Mouse (Mus musculus) myocyte (in vitro differentiated cells): ENCODE measurements at regions not wholly inside any gene's neighbourhood (a gene's known extent, or its start where the extent isn't known, plus 50 kb on each side); places are given as distances from the start of the nearest gene placed in this dataset.

ENCODE experiments used
- H3K27me3 ChIP-seq: one replicate; pipeline ENCODE4 v1.6.1; 2011; ENCODE audit not compliant: control insufficient read depth, insufficient read depth, insufficient read length
- H3K36me3 ChIP-seq: one replicate; pipeline ENCODE4 v1.6.1; 2011; ENCODE audit not compliant: control insufficient read depth, insufficient read depth
- H3K4me2 ChIP-seq: one replicate; pipeline ENCODE4 v1.6.1; 2011; ENCODE audit warnings: low read depth, control low read depth
- H3K4me3 ChIP-seq: one replicate; pipeline ENCODE4 v1.5.1; 2011; ENCODE audit warnings: mild to moderate bottlenecking, control low read depth, moderate library complexity
- H3K79me2 ChIP-seq: one replicate; pipeline ENCODE4 v1.6.1; 2011; ENCODE audit not compliant: control insufficient read depth, insufficient read depth
- H3ac ChIP-seq: one replicate; pipeline ENCODE4 v1.6.1; 2011; ENCODE audit not compliant: control insufficient read depth, insufficient read length
- CEBPB ChIP-seq: IDR thresholded peaks from 2 replicates; pipeline ENCODE4 v1.6.1; 2011; ENCODE audit warnings: mild to moderate bottlenecking, moderate library complexity; ENCODE audit not compliant: poor library complexity, insufficient read depth, severe bottlenecking
- E2F4 ChIP-seq: IDR thresholded peaks from one replicate; pipeline ENCODE4 v1.6.1; 2011; ENCODE audit warnings: mild to moderate bottlenecking, control low read depth, moderate library complexity; ENCODE audit not compliant: insufficient read depth
- MAX ChIP-seq: IDR thresholded peaks from one replicate; pipeline ENCODE4 v1.6.1; 2011; ENCODE audit warnings: low read depth, mild to moderate bottlenecking, control low read depth
- MYOD1 ChIP-seq, 3 experiments: IDR thresholded peaks; one replicate each; pipeline ENCODE4 v1.6.1; 2011; ENCODE audit warnings: control low read depth in 2 of 3, low read depth in 2 of 3, mild to moderate bottlenecking in 2 of 3, moderate library complexity in 1 of 3; ENCODE audit not compliant: insufficient read length in 2 of 3, control insufficient read depth in 1 of 3
- MYOG ChIP-seq, 3 experiments: IDR thresholded peaks; one replicate each; pipeline ENCODE4 v1.6.1; 2011; ENCODE audit warnings: control low read depth in 2 of 3, low read depth in 2 of 3, mild to moderate bottlenecking in 2 of 3; ENCODE audit not compliant: insufficient read length in 2 of 3, control insufficient read depth in 1 of 3, insufficient read depth in 1 of 3
- POLR2A ChIP-seq: IDR thresholded peaks from one replicate; pipeline ENCODE4 v1.6.1; 2011; ENCODE audit warnings: low read depth, mild to moderate bottlenecking, control low read depth, moderate library complexity; ENCODE audit not compliant: insufficient read length
- POLR2AphosphoS2 ChIP-seq: IDR thresholded peaks from one replicate; pipeline ENCODE4 v1.6.1; 2011; ENCODE audit warnings: low read depth, control low read depth; ENCODE audit not compliant: insufficient read length
- REST ChIP-seq: IDR thresholded peaks from one replicate; pipeline ENCODE4 v1.6.1; 2011; ENCODE audit warnings: mild to moderate bottlenecking, control low read depth, moderate library complexity; ENCODE audit not compliant: insufficient read depth, insufficient read length
- SRF ChIP-seq: IDR thresholded peaks from one replicate; pipeline ENCODE4 v1.6.1; 2011; ENCODE audit warnings: low read depth; ENCODE audit not compliant: control insufficient read depth, insufficient read length
- TCF12 ChIP-seq: IDR thresholded peaks from one replicate; pipeline ENCODE4 v1.6.1; 2011; ENCODE audit warnings: mild to moderate bottlenecking, control low read depth; ENCODE audit not compliant: poor library complexity, insufficient read depth, severe bottlenecking
- TCF3 ChIP-seq: IDR thresholded peaks from one replicate; pipeline ENCODE4 v1.6.1; 2011; ENCODE audit warnings: low read depth, control low read depth; ENCODE audit not compliant: insufficient read length
- USF1 ChIP-seq: IDR thresholded peaks from one replicate; pipeline ENCODE4 v1.6.1; 2011; ENCODE audit warnings: low read depth, mild to moderate bottlenecking, control low read depth, moderate library complexity

GRCm38 (mm10) chr3:102386091-102386490 is 83.6 kb upstream of the Ngf start:
- Histone ChIP-seq H3K79me2 (no peaks in the 10 kb centered on the region), H3K27me3 (no peaks in the 10 kb centered on the region), H3ac (no peak overlapping the region), H3K4me2 (no peak overlapping the region), H3K4me3 (no peak overlapping the region), H3K36me3 (no peaks in the 10 kb centered on the region)
- TF ChIP-seq POLR2AphosphoS2 (no peak), TCF3 (no peak), TCF12 (no peak), USF1 (no peak), MYOG (IDR thresholded peaks at IDR 0.05; ENCODE audit: control insufficient read depth in 1 of 3, insufficient read depth in 1 of 3, insufficient read length in 2 of 3, low read depth in 2 of 3) (no peak), MYOD1 (IDR thresholded peaks at IDR 0.05; ENCODE audit: control insufficient read depth in 1 of 3, insufficient read length in 2 of 3, low read depth in 2 of 3) (no peak), CEBPB (no peak), REST (no peak), MAX (no peak), E2F4 (no peak), SRF (no peak), POLR2A (no peak)

GRCm38 (mm10) chr3:102384596-102384995 is 85.1 kb upstream of the Ngf start:
- Histone ChIP-seq H3K36me3 (no peaks in the 10 kb centered on the region), H3K4me3 (no peak overlapping the region), H3K79me2 (no peaks in the 10 kb centered on the region), H3K4me2 (no peak overlapping the region), H3K27me3 (no peaks in the 10 kb centered on the region), H3ac (no peak overlapping the region)
- TF ChIP-seq E2F4 (no peak), SRF (no peak), REST (no peak), POLR2AphosphoS2 (no peak), TCF3 (no peak), MYOG (IDR thresholded peaks at IDR 0.05; ENCODE audit: control insufficient read depth in 1 of 3, insufficient read depth in 1 of 3, insufficient read length in 2 of 3, low read depth in 2 of 3) (no peak), MAX (no peak), POLR2A (no peak), CEBPB (no peak)

- H3K4me3 ChIP-seq: no peak overlapping the region
- H3ac ChIP-seq: no peak overlapping the region
- no peaks in the 10 kb centered on the region for H3K27me3 ChIP-seq
- no peaks in the 10 kb centered on the region for H3K79me2 ChIP-seq
- TF ChIP-seq MAX (no peak), USF1 (no peak), E2F4 (no peak), SRF (no peak), REST (no peak), POLR2A (no peak), TCF12 (no peak), POLR2AphosphoS2 (no peak), MYOD1 (IDR thresholded peaks at IDR 0.05; ENCODE audit: control insufficient read depth in 1 of 3, insufficient read length in 2 of 3, low read depth in 2 of 3) (no peak), TCF3 (no peak), CEBPB (no peak), MYOG (IDR thresholded peaks at IDR 0.05; ENCODE audit: control insufficient read depth in 1 of 3, insufficient read depth in 1 of 3, insufficient read length in 2 of 3, low read depth in 2 of 3) (no peak)
- H3K36me3 ChIP-seq: no peaks in the 10 kb centered on the region
- no peak overlapping the region for H3K4me2 ChIP-seq
Observed at GRCm38 (mm10) chr3:102383671-102384070, 86.0 kb upstream of the Ngf start.

GRCm38 (mm10) chr3:102381683-102382082 is 88.0 kb upstream of the Ngf start:
- Histone ChIP-seq H3K79me2 (no peaks in the 10 kb centered on the region), H3K4me3 (no peak overlapping the region), H3K36me3 (no peaks in the 10 kb centered on the region), H3ac (no peak overlapping the region), H3K4me2 (no peak overlapping the region), H3K27me3 (no peaks in the 10 kb centered on the region)
- TF ChIP-seq POLR2AphosphoS2: no peak
- TF ChIP-seq USF1: no peak
- TF ChIP-seq MYOD1 (IDR thresholded peaks at IDR 0.05; ENCODE audit: control insufficient read depth in 1 of 3, insufficient read length in 2 of 3, low read depth in 2 of 3): no peak
- no peak for TF ChIP-seq MYOG (IDR thresholded peaks at IDR 0.05; ENCODE audit: control insufficient read depth in 1 of 3, insufficient read depth in 1 of 3, insufficient read length in 2 of 3, low read depth in 2 of 3)
- no peak for TF ChIP-seq POLR2A
- no peak for TF ChIP-seq E2F4
- no peak for TF ChIP-seq TCF12
- TF ChIP-seq SRF: no peak
- no peak for TF ChIP-seq REST
- no peak for TF ChIP-seq TCF3
- no peak for TF ChIP-seq CEBPB
- TF ChIP-seq MAX: no peak
